Mouse (Mus musculus) spleen, postnatal 36 days (tissue): Measurements from ENCODE around the gene Alg14.
A peak's percentile ranks its signal among the peaks of the same experiment; 100 is the strongest.

Experiments used
- DNase-seq, 2 experiments: peaks; one replicate each; pipeline ENCODE4 v3.0.0; 2022; ENCODE audit warnings: low spot score in 2 of 2, mixed read lengths in 1 of 2

The Alg14 gene

GRCm38 (mm10) chr3:121336234-121336890 lies 44.8 kb downstream of the Alg14 start:
- DNase-seq, result no peak

GRCm38 (mm10) chr3:121338687-121339086 lies 47.1 kb downstream of the Alg14 start:
- DNase-seq, result no peak

- no peak for DNase-seq
These were observed 48.8 kb downstream of the Alg14 start for GRCm38 (mm10) chr3:121340321-121340761.

GRCm38 (mm10) chr3:121343224-121343623 lies 51.7 kb downstream of the Alg14 start:
- no peak for DNase-seq

GRCm38 (mm10) chr3:121344056-121344945 lies 52.7 kb downstream of the Alg14 start:
- DNase-seq, result no peak

- DNase-seq, result peak; percentile 23 to 37
These were observed 53.5 kb downstream of the Alg14 start for GRCm38 (mm10) chr3:121344951-121345642.

- no peak for DNase-seq
These were observed 54.0 kb downstream of the Alg14 start for GRCm38 (mm10) chr3:121345643-121346000.

GRCm38 (mm10) chr3:121346507-121347267 lies 55.1 kb downstream of the Alg14 start:
- no peak for DNase-seq

- no peak for DNase-seq
These were observed 57.2 kb downstream of the Alg14 start for GRCm38 (mm10) chr3:121348792-121349191.

- DNase-seq, result no peak
These were observed 58.0 kb downstream of the Alg14 start for GRCm38 (mm10) chr3:121349334-121350169.

- DNase-seq, result no peak
These were observed 59.7 kb downstream of the Alg14 start for GRCm38 (mm10) chr3:121351257-121351656.

- no peak for DNase-seq
These were observed 62.7 kb downstream of the Alg14 start for GRCm38 (mm10) chr3:121354281-121354680.

GRCm38 (mm10) chr3:121354861-121355470 lies 63.4 kb downstream of the Alg14 start:
- DNase-seq, result no peak

- no peak for DNase-seq
These were observed 64.0 kb downstream of the Alg14 start for GRCm38 (mm10) chr3:121355569-121355968.

- DNase-seq, result no peak
These were observed 64.5 kb downstream of the Alg14 start for GRCm38 (mm10) chr3:121356111-121356510.

- DNase-seq, result no peak
These were observed 65.5 kb downstream of the Alg14 start for GRCm38 (mm10) chr3:121357030-121357429.

GRCm38 (mm10) chr3:121358285-121358684 lies 66.7 kb downstream of the Alg14 start:
- DNase-seq, result no peak

GRCm38 (mm10) chr3:121358850-121359249 lies 67.3 kb downstream of the Alg14 start:
- DNase-seq, result no peak

GRCm38 (mm10) chr3:121359272-121359671 lies 67.7 kb downstream of the Alg14 start:
- no peak for DNase-seq

GRCm38 (mm10) chr3:121362002-121362401 lies 70.4 kb downstream of the Alg14 start:
- peak; percentile 23 to 39 for DNase-seq
